Comparison of ENCODE assay signal across 8 mouse cellular contexts in genomic region chr4:120568005-120568404, GRCm38 (mm10). TPM values are rescaled to one million over a fixed set of nuclear protein-coding genes. Genes with fewer than 3 reads are reported as not detected.
DNase-seq lines count a peak whose midpoint lies in the region; ATAC-seq and TF ChIP-seq lines count a peak whose summit lies in the region.

No protein-coding gene starts in this region.

- H3K9me3 ChIP-seq in kidney, embryonic 14.5 days (ENCODE audit: control insufficient read depth, low read length): no peaks in the 10 kb centered on the region
- H3K9me3 ChIP-seq in heart, embryonic 12.5 days (replicated peaks): no peaks in the 10 kb centered on the region
- H3K9me3 ChIP-seq in liver, embryonic 13.5 days (replicated peaks): no peaks in the 10 kb centered on the region
- H3K9me3 ChIP-seq in stomach, embryonic 15.5 days: no peaks in the 10 kb centered on the region

- 24% methylated on average over 5 of the region's 5 CpGs for WGBS in kidney, embryonic 14.5 days
- WGBS in heart, embryonic 12.5 days: 18% methylated on average over 5 of the region's 5 CpGs
- 60% methylated on average over 5 of the region's 5 CpGs for WGBS in liver, embryonic 13.5 days (ENCODE audit: insufficient replicate concordance)
- 24% methylated on average over 5 of the region's 5 CpGs for WGBS in stomach, embryonic 15.5 days
- WGBS in cerebellum, adult 2 months: 60% methylated on average over 5 of the region's 5 CpGs

- peak overlapping the region; percentile 70 for H3K4me2 ChIP-seq in kidney, embryonic 14.5 days (replicated peaks; ENCODE audit: low read depth, low read length)
- H3K4me2 ChIP-seq in heart, embryonic 12.5 days: peak overlapping the region; percentile 69
- peak overlapping the region; percentile 93 for H3K4me2 ChIP-seq in liver, embryonic 13.5 days
- H3K4me2 ChIP-seq in stomach, embryonic 15.5 days: peak overlapping the region; percentile 87

- peak overlapping the region; percentile 2; the same call in 1 of the 2 replicates for H3K4me3 ChIP-seq in kidney, embryonic 14.5 days (ENCODE audit: low read length)
- peak overlapping the region; percentile 37 for H3K4me3 ChIP-seq in heart, embryonic 12.5 days
- peak overlapping the region; percentile 72 for H3K4me3 ChIP-seq in liver, embryonic 13.5 days (replicated peaks)
- peak overlapping the region; percentile 16; the same call in 1 of the 2 replicates for H3K4me3 ChIP-seq in stomach, embryonic 15.5 days (replicated peaks)
- no peak overlapping the region for H3K4me3 ChIP-seq in cerebellum, adult 2 months (replicated peaks; ENCODE audit: insufficient read depth, low read depth, low read length)

- no peak for ATAC-seq in kidney, embryonic 14.5 days (ENCODE audit: low FRiP score, low TSS enrichment)
- no peak for ATAC-seq in heart, embryonic 12.5 days (ENCODE audit: insufficient number of reproducible peaks, low FRiP score)
- ATAC-seq in liver, embryonic 13.5 days (ENCODE audit: low read depth): no peak
- no peak for ATAC-seq in stomach, embryonic 15.5 days (ENCODE audit: insufficient read depth, low FRiP score, low read depth)

- H3K9ac ChIP-seq in kidney, embryonic 14.5 days (ENCODE audit: low read depth, low read length): peak overlapping the region; percentile 25; the same call in 1 of the 2 replicates
- peak overlapping the region; percentile 64; the same call in 1 of the 2 replicates for H3K9ac ChIP-seq in heart, embryonic 12.5 days
- H3K9ac ChIP-seq in liver, embryonic 13.5 days: peak overlapping the region; percentile 87
- 0 out of 2 replicates have a peak overlapping the region, but pooled peaks have one; percentile 13 for H3K9ac ChIP-seq in stomach, embryonic 15.5 days

- no peak for DNase-seq in kidney, postnatal 25 days
- no peak for DNase-seq in liver, embryonic 13.5 days
- DNase-seq in cerebellum, adult 11 months: no peak
- DNase-seq in cerebellum, adult 2 months: no peak
- no peak for DNase-seq in gastrocnemius, adult 18-20 months (ENCODE audit: low spot score)

- no peak for TF ChIP-seq POLR2A in cerebellum, adult 2 months (IDR thresholded peaks at IDR 0.05; ENCODE audit: borderline replicate concordance, insufficient read depth, low read length)

- TF ChIP-seq CTCF in cerebellum, adult 2 months (IDR thresholded peaks at IDR 0.05; ENCODE audit: borderline replicate concordance, insufficient read depth, low read depth, low read length): no peak

- H3K4me1 ChIP-seq in kidney, embryonic 14.5 days (ENCODE audit: control insufficient read depth, insufficient read depth, low read length): peaks cover 23% of the 10 kb centered on the region; the same call in 1 of the 2 replicates
- H3K4me1 ChIP-seq in heart, embryonic 12.5 days (replicated peaks): peaks cover 29% of the 10 kb centered on the region
- H3K4me1 ChIP-seq in liver, embryonic 13.5 days (replicated peaks): peaks cover 44% of the 10 kb centered on the region
- H3K4me1 ChIP-seq in stomach, embryonic 15.5 days: peaks cover 15% of the 10 kb centered on the region
- no peaks in the 10 kb centered on the region for H3K4me1 ChIP-seq in cerebellum, adult 2 months (ENCODE audit: control insufficient read depth, insufficient read depth, low read length)

- no peaks in the 10 kb centered on the region for H3K27me3 ChIP-seq in kidney, embryonic 14.5 days (ENCODE audit: control insufficient read depth, insufficient read depth, low read length)
- H3K27me3 ChIP-seq in heart, embryonic 12.5 days (replicated peaks): no peaks in the 10 kb centered on the region
- no peaks in the 10 kb centered on the region for H3K27me3 ChIP-seq in liver, embryonic 13.5 days
- H3K27me3 ChIP-seq in stomach, embryonic 15.5 days (replicated peaks): no peaks in the 10 kb centered on the region
- H3K27me3 ChIP-seq in cerebellum, adult 2 months (ENCODE audit: control insufficient read depth, insufficient read depth, low read length): no peaks in the 10 kb centered on the region

- peaks cover 31% of the 10 kb centered on the region for H3K36me3 ChIP-seq in kidney, embryonic 14.5 days (ENCODE audit: control insufficient read depth, insufficient read depth, low read length)
- H3K36me3 ChIP-seq in heart, embryonic 12.5 days: peaks cover 26% of the 10 kb centered on the region
- peaks cover 36% of the 10 kb centered on the region for H3K36me3 ChIP-seq in liver, embryonic 13.5 days
- H3K36me3 ChIP-seq in stomach, embryonic 15.5 days: peaks cover 12% of the 10 kb centered on the region

- H3K27ac ChIP-seq in kidney, embryonic 14.5 days (ENCODE audit: low read depth, low read length): no peak overlapping the region; the same call in 1 of the 2 replicates
- H3K27ac ChIP-seq in heart, embryonic 12.5 days (ENCODE audit: poor library complexity, severe bottlenecking): peak overlapping the region; percentile 97
- H3K27ac ChIP-seq in liver, embryonic 13.5 days: peak overlapping the region; percentile 54
- peak overlapping the region; percentile 80 for H3K27ac ChIP-seq in stomach, embryonic 15.5 days
- H3K27ac ChIP-seq in cerebellum, adult 2 months (ENCODE audit: insufficient read depth, low read length): no peak overlapping the region

RNA-seq across cellular contexts. Expression of gene Ctps, which starts 2.1 kb away (rescaled TPM):
- polyA plus RNA-seq in kidney, embryonic 14.5 days (2014; fragmentation: Nextera tagmentation; extraction: Ambion mirVana): 80.5 and 102 TPM in 2 replicates
- polyA plus RNA-seq in heart, embryonic 12.5 days (2016; fragmentation: Nextera tagmentation; extraction: Ambion mirVana): 119 and 122 TPM in 2 replicates
- 50.2 and 58.5 TPM in 2 replicates for polyA plus RNA-seq in liver, embryonic 13.5 days (2015; fragmentation: Nextera tagmentation; extraction: Ambion mirVana)
- polyA plus RNA-seq in stomach, embryonic 15.5 days (2015; fragmentation: Nextera tagmentation; extraction: Ambion mirVana): 64.9 and 67.8 TPM in 2 replicates
- 28.8 and 29.7 TPM in 2 replicates for polyA plus RNA-seq in cerebellum, adult 2 months (2012; rRNA removed)
- total RNA-seq in gastrocnemius, adult 18-20 months (2021): 10 to 100 TPM; 11.3 to 15.1 TPM

RNA-seq across cellular contexts. Expression of gene Gm8439, which starts 20.5 kb away (rescaled TPM):
- not detected in 2 replicates for polyA plus RNA-seq in kidney, embryonic 14.5 days (2014; fragmentation: Nextera tagmentation; extraction: Ambion mirVana)
- polyA plus RNA-seq in heart, embryonic 12.5 days (2016; fragmentation: Nextera tagmentation; extraction: Ambion mirVana): not detected in 2 replicates
- polyA plus RNA-seq in liver, embryonic 13.5 days (2015; fragmentation: Nextera tagmentation; extraction: Ambion mirVana): not detected in 2 replicates
- polyA plus RNA-seq in stomach, embryonic 15.5 days (2015; fragmentation: Nextera tagmentation; extraction: Ambion mirVana): 0.37 TPM in 1 of 2 replicates, not detected in the other
- polyA plus RNA-seq in cerebellum, adult 2 months (2012; rRNA removed): not detected in 2 replicates
- not detected for total RNA-seq in gastrocnemius, adult 18-20 months (2021)

RNA-seq across cellular contexts. Expression of gene Slfnl1, which starts 36.0 kb away (rescaled TPM):
- polyA plus RNA-seq in kidney, embryonic 14.5 days (2014; fragmentation: Nextera tagmentation; extraction: Ambion mirVana): not detected in 2 replicates
- not detected in 2 replicates for polyA plus RNA-seq in heart, embryonic 12.5 days (2016; fragmentation: Nextera tagmentation; extraction: Ambion mirVana)
- not detected in 2 replicates for polyA plus RNA-seq in liver, embryonic 13.5 days (2015; fragmentation: Nextera tagmentation; extraction: Ambion mirVana)
- polyA plus RNA-seq in stomach, embryonic 15.5 days (2015; fragmentation: Nextera tagmentation; extraction: Ambion mirVana): not detected in 2 replicates
- 0.25 and 0.31 TPM in 2 replicates for polyA plus RNA-seq in cerebellum, adult 2 months (2012; rRNA removed)
- total RNA-seq in gastrocnemius, adult 18-20 months (2021): under 1 TPM in 1 of 2 experiments, not detected in 1; 0.25 TPM

Comparison
In these comparisons a context has a peak if more than half of its experiments do, and no peak if none do; other contexts are left out.
1. H3K27ac ChIP-seq: peak in heart, embryonic 12.5 days (single experiment), liver, embryonic 13.5 days (single experiment) and stomach, embryonic 15.5 days (single experiment); none in kidney, embryonic 14.5 days (single experiment) and cerebellum, adult 2 months (single experiment).
2. H3K9ac ChIP-seq: peak in every context shown above with its lines; median percentile 87 in liver, embryonic 13.5 days; 64 in heart, embryonic 12.5 days; 25 in kidney, embryonic 14.5 days; 13 in stomach, embryonic 15.5 days.
3. Peak in every context shown above with its lines, with median percentiles within 50 percentile points of each other: H3K4me2 ChIP-seq.